Mouse (Mus musculus) liver, adult 2 months (tissue): ENCODE measurements at regions not wholly inside any gene's neighbourhood (a gene's known extent, or its start where the extent isn't known, plus 50 kb on each side); places are given as distances from the start of the nearest gene placed in this dataset.

Source experiments
- DNase-seq: peaks from one replicate; pipeline ENCODE4 v3.0.0-alpha.2; 2011; ENCODE audit warnings: low read depth, low spot score; ENCODE audit errors: extremely low read depth
- H3K27ac ChIP-seq: fragments of 200-500 bp; replicated peaks from 2 replicates; pipeline ENCODE4 v1.5.1; 2012; ENCODE audit warnings: low read depth, mild to moderate bottlenecking, control low read depth, inconsistent platforms, low read length; ENCODE audit not compliant: insufficient read depth
- H3K27me3 ChIP-seq: fragments of 200-500 bp; 2 replicates; pipeline ENCODE4 v1.6.1; 2012; ENCODE audit warnings: mild to moderate bottlenecking, moderate library complexity, low read length, inconsistent platforms; ENCODE audit not compliant: control insufficient read depth, insufficient read depth
- H3K36me3 ChIP-seq: fragments of 200-500 bp; 2 replicates; pipeline ENCODE4 v1.6.1; 2012; ENCODE audit warnings: low read length, inconsistent platforms; ENCODE audit not compliant: control insufficient read depth, insufficient read depth
- H3K4me1 ChIP-seq: fragments of 200-500 bp; 2 replicates; pipeline ENCODE4 v1.6.1; 2011; ENCODE audit warnings: low read length; ENCODE audit not compliant: control insufficient read depth, insufficient read depth
- H3K4me3 ChIP-seq: fragments of 200-500 bp; 2 replicates; pipeline ENCODE4 v1.5.1; 2011; ENCODE audit warnings: low read depth, mild to moderate bottlenecking, control low read depth, low read length, moderate library complexity; ENCODE audit not compliant: insufficient read depth
- H3K79me2 ChIP-seq: fragments of 200-500 bp; 2 replicates; pipeline ENCODE4 v1.6.1; 2012; ENCODE audit warnings: inconsistent platforms, mild to moderate bottlenecking, low read length, moderate library complexity; ENCODE audit not compliant: control insufficient read depth, insufficient read depth
- H3K9ac ChIP-seq: fragments of 200-500 bp; 2 replicates; pipeline ENCODE4 v1.6.1; 2012; ENCODE audit warnings: low read depth, mild to moderate bottlenecking, control low read depth, inconsistent platforms, low read length
- CTCF ChIP-seq: fragments of 200-500 bp; IDR thresholded peaks from 2 replicates; pipeline ENCODE4 v1.5.1; 2011; ENCODE audit warnings: low read depth, low read length, control low read depth
- POLR2A ChIP-seq: fragments of 200-500 bp; IDR thresholded peaks from 2 replicates; pipeline ENCODE4 v1.6.1; 2011; ENCODE audit warnings: low read length, control low read depth; ENCODE audit not compliant: insufficient read depth; ENCODE audit errors: extremely low read depth
- WGBS: fragments of 180-500 bp; shearing (Covaris S2); methylation state at CpG from one replicate; pipeline ENCODE4 v1.1.7; 2018; 5-methylcytosine and 5-hydroxymethylcytosine counted together

DNA sequence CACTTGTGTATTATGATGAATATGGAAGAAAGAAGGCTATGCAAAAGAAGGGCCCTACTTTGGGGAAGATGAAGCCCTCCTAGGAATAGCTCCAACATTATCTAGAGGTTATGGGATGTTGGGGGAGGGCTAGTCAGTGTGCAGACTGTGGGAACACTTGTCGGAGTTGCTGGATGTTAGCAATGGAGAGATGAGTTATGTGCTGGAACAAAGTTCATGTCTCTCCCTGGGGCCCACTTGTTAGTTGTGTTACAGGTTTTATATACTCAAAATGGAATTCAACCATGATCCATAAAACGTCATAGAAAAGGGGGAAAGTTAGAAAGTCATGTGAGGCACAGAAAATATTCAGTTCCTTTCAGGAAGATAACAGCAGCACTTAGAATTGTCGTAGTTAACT, 115.0 kb downstream of the Postn start:
- Histone ChIP-seq H3K79me2 (no peaks in the 10 kb centered on the region), H3K27me3 (no peaks in the 10 kb centered on the region), H3K4me1 (no peaks in the 10 kb centered on the region), H3K27ac (no peak overlapping the region), H3K4me3 (no peak overlapping the region), H3K36me3 (no peaks in the 10 kb centered on the region), H3K9ac (no peak overlapping the region)
- DNase-seq = no peak
- WGBS = 78% methylated on average over 3 of the region's 3 CpGs
- TF ChIP-seq POLR2A (no peak), CTCF (no peak)

- Histone ChIP-seq H3K36me3 (no peaks in the 10 kb centered on the region), H3K9ac (no peak overlapping the region), H3K79me2 (no peaks in the 10 kb centered on the region), H3K4me1 (no peaks in the 10 kb centered on the region), H3K4me3 (no peak overlapping the region), H3K27me3 (no peaks in the 10 kb centered on the region), H3K27ac (no peak overlapping the region)
- DNase-seq = no peak
- TF ChIP-seq POLR2A (no peak), CTCF (no peak)
- WGBS = 79% methylated on average over 4 of the region's 4 CpGs
These were observed 117.1 kb downstream of the Postn start for GRCm38 (mm10) chr3:54477986-54478385.

DNA sequence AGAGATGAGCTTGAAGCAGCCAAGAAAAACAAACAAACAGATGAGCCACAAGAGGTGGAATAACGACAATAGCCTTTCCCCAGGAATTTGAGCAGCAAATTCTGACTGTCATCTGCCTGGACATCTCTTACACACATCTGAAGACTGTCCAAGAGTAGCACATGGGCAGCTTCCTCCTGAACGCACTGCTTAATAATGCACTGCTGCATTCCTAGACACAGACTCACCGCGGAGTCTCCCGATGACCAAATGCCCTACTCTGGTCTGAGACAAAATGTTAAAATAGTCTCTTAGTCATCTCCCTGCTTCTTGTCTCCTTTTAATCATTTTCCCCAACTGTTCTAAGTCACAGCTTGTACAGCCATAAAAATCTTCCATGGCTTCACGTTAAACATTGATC, 119.3 kb downstream of the Postn start:
- Histone ChIP-seq H3K79me2 (no peaks in the 10 kb centered on the region), H3K27ac (no peak overlapping the region), H3K36me3 (no peaks in the 10 kb centered on the region), H3K4me3 (no peak overlapping the region), H3K4me1 (no peaks in the 10 kb centered on the region), H3K9ac (no peak overlapping the region), H3K27me3 (no peaks in the 10 kb centered on the region)
- 83% methylated on average over 6 of the region's 6 CpGs for WGBS
- TF ChIP-seq POLR2A (no peak), CTCF (no peak)
- no peak for DNase-seq

DNA sequence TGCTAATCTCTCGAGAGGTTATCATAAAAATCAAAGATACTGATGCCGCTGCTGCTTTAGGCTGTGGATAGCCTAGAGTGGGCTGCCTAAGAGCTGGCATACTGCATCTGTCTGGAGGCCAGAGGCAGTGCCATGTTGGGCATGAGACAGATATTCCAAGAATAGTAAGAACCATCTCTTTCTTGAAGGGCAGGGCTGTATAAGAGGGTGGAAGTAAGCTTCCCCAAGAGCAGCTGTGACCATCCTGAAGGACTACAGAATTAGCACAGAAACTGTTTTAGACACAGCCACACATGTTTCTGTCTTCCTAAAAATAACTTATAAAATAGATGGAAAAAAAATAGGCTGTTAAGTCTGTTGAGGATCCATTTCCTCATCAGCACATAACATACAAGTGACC, 126.4 kb downstream of the Postn start:
- Histone ChIP-seq H3K27me3 (no peaks in the 10 kb centered on the region), H3K9ac (no peak overlapping the region), H3K36me3 (no peaks in the 10 kb centered on the region), H3K79me2 (no peaks in the 10 kb centered on the region), H3K4me3 (no peak overlapping the region), H3K4me1 (no peaks in the 10 kb centered on the region), H3K27ac (no peak overlapping the region)
- TF ChIP-seq POLR2A (no peak), CTCF (no peak)
- DNase-seq = no peak
- 97% methylated on average over 2 of the region's 2 CpGs for WGBS

DNA sequence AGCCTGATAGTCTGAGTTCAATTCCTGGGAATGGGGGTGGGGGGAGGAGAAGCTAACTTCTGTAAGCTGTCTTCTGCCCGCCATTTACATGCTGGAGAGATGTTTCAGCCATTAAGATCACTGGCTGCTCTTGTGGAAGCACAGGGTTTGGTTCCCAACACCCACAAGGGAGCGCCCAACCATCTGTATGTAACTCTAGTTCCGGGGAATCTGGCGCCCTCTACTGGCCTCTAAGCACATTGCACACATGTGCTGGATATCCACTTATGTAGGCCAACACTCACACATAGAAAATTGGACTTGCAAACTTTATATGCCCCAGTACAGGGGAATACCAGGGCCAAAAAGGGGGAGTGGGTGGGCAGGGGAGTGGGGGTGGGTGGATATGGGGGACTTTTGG, 126.9 kb downstream of the Postn start:
- WGBS = 79% methylated on average over 4 of the region's 4 CpGs
- Histone ChIP-seq H3K79me2 (no peaks in the 10 kb centered on the region), H3K27me3 (no peaks in the 10 kb centered on the region), H3K9ac (no peak overlapping the region), H3K27ac (no peak overlapping the region), H3K4me3 (no peak overlapping the region), H3K36me3 (no peaks in the 10 kb centered on the region), H3K4me1 (no peaks in the 10 kb centered on the region)
- no peak for TF ChIP-seq POLR2A
- 0 out of 2 replicates have a peak, but pooled peaks have one; percentile 12 for TF ChIP-seq CTCF
- no peak for DNase-seq

DNA sequence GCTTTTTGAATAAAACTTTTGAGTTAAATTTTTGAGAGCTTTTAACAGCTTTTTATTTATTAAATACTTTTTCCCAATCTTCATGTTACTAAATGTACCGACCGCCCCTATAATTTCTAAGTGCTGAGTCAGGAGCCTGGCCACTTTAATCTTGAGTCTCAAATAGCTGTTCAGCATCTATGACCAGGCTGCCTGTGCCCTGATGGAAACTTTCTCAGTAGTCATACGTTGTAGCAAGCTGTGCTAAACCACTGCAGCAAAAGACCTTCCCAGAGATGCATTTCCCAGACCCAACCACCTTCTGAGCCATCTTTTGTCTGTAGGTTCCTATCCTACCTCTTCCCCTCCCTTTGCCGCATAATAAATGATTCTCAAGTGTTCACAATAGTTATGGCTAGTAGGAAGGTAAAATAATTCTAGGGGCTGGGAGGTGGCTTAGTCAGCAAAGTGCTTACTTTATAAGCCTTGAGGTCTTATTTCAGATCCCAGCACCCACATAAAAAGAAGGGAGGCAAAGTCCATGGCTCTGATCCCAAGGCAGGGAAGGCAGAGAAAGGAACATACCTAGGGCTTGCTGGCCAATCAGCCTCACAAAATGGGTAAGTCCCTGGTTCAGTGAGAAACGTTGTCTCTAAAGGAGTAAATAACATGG, 129.5 kb downstream of the Postn start:
- H3K79me2 ChIP-seq = no peaks in the 10 kb centered on the region
- no peak for DNase-seq
- H3K36me3 ChIP-seq = no peaks in the 10 kb centered on the region
- no peaks in the 10 kb centered on the region; the same call in 1 of the 2 replicates for H3K4me1 ChIP-seq
- no peak overlapping the region for H3K9ac ChIP-seq
- H3K4me3 ChIP-seq = no peak overlapping the region
- TF ChIP-seq POLR2A (no peak), CTCF (no peak)
- H3K27me3 ChIP-seq = no peaks in the 10 kb centered on the region
- 87% methylated on average over 5 of the region's 5 CpGs for WGBS
- no peak overlapping the region for H3K27ac ChIP-seq
